Mouse (Mus musculus) hindbrain, embryonic 10.5 days (tissue): ENCODE results near the gene Hist1h2bj. TPM values are rescaled to one million over a fixed set of nuclear protein-coding genes. Genes with fewer than 3 reads are reported as not detected.
"Not testable (repeated sequence)": the region's sequence is repeated elsewhere in the genome, so short reads cannot be mapped to it uniquely, and the experiment has no call there.

Experiments
- DNase-seq: peaks from one replicate; pipeline ENCODE4 v3.0.0-alpha.2; 2017; ENCODE audit warnings: low spot score
- H3K27ac ChIP-seq: fragments of 300-500 bp; sonication (generic); 2 replicates; pipeline ENCODE4 v1.5.1; 2016; ENCODE audit warnings: mild to moderate bottlenecking, moderate library complexity
- H3K27me3 ChIP-seq: fragments of 300-500 bp; sonication (generic); 2 replicates; pipeline ENCODE4 v1.6.1; 2016; ENCODE audit warnings: mild to moderate bottlenecking; ENCODE audit not compliant: poor library complexity, insufficient read depth, severe bottlenecking
- H3K36me3 ChIP-seq: fragments of 300-500 bp; sonication (generic); 2 replicates; pipeline ENCODE4 v1.6.1; 2016; ENCODE audit warnings: mild to moderate bottlenecking, moderate library complexity
- H3K4me1 ChIP-seq: fragments of 300-500 bp; sonication (generic); replicated peaks from 2 replicates; pipeline ENCODE4 v1.6.1; 2016; ENCODE audit warnings: mild to moderate bottlenecking
- H3K4me3 ChIP-seq: fragments of 300-500 bp; sonication (generic); 2 replicates; pipeline ENCODE4 v1.5.1; 2016; ENCODE audit warnings: mild to moderate bottlenecking, moderate library complexity
- H3K9me3 ChIP-seq: fragments of 300-500 bp; sonication (generic); 2 replicates; pipeline ENCODE4 v1.6.1; 2016; ENCODE audit warnings: mild to moderate bottlenecking, moderate library complexity
- WGBS: fragments of 180-500 bp; shearing (Covaris S2); methylation state at CpG from one replicate; pipeline ENCODE4 v1.1.7; 2016; 5-methylcytosine and 5-hydroxymethylcytosine counted together
- polyA plus RNA-seq: library from polyadenylated mRNA; unstranded; fragments of >200 nt; fragmentation: Nextera tagmentation; extraction: Ambion mirVana; gene quantifications from 2 replicates; pipeline ENCODE4 v1.2.1, GENCODE M21; 2016

Gene Hist1h2bj
- polyA plus RNA-seq, 1 experiment from 2014 or later: 15.5 TPM

DNA sequence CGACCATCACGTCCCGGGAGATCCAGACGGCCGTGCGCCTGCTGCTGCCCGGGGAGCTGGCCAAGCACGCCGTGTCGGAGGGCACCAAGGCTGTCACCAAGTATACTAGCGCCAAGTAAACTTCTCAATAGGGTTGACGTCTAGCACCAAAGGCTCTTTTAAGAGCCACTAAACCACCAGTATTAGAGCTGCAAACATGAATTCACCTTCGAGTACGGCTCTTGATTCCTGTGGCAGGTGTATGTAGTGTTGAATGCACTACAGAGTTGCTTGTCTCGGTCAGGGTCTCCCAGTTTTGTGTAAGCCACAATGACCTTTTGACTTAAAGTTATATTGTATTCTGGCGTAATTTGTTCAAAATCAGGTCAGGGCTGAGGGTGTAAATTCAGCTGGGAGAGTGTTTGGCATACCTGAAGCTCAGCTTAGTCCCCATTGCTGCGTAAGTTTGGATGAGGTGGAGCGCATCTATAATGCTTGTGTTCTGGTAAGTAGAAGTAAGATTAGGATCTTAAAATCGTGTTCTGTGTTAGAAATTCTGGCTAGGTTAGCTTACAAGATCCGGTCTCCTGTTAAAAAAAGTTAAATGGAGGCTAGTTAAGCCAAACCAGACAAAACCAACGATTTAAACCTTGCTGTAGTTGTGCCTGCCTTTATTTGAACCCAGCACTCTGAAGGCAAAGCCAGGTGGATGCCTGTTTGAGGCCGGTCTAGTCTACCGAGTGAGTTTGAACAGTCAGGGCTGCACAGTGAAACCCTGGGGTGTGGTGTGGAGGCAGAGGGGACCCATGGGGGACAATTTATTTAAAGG, 6.7 kb upstream of the Hist1h2bj start:
- Histone ChIP-seq H3K27ac (peak overlapping the region; percentile 94), H3K27me3 (no peaks in the 10 kb centered on the region), H3K4me1 (peaks cover 37% of the 10 kb centered on the region), H3K4me3 (peak overlapping the region; percentile 56), H3K36me3 (no peaks in the 10 kb centered on the region), H3K9me3 (no peaks in the 10 kb centered on the region)
- DNase-seq: peak; percentile 51
- whole genome bisulfite sequencing: 3% methylated on average over 22 of the region's 23 CpGs

DNA sequence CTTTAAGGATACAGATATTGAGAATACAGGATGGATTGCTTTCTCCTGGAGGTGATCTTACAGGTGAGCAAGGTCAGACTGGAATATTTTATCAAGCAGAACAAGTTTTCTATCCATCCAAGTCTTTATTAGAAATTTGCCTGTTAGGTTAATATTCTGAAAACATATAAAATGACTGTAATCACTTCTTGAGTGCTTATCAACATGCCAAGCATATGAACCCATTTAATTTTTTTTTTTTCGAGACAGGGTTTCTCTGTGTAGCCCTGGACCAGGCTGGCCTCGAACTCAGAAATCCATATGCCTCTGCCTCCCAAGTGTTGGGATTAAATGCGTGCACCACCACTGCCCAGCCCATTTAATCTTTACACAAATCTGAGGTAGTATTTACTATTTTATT, 6.0 kb upstream of the Hist1h2bj start:
- no peaks in the 10 kb centered on the region for H3K36me3 ChIP-seq
- no peaks in the 10 kb centered on the region for H3K9me3 ChIP-seq
- no peaks in the 10 kb centered on the region for H3K27me3 ChIP-seq
- H3K4me3 ChIP-seq: peak overlapping the region; percentile 56
- DNase-seq: no peak
- H3K27ac ChIP-seq: peak overlapping the region; percentile 94
- H3K4me1 ChIP-seq: peaks cover 43% of the 10 kb centered on the region
- 64% methylated on average over 3 of the region's 3 CpGs for WGBS

DNA sequence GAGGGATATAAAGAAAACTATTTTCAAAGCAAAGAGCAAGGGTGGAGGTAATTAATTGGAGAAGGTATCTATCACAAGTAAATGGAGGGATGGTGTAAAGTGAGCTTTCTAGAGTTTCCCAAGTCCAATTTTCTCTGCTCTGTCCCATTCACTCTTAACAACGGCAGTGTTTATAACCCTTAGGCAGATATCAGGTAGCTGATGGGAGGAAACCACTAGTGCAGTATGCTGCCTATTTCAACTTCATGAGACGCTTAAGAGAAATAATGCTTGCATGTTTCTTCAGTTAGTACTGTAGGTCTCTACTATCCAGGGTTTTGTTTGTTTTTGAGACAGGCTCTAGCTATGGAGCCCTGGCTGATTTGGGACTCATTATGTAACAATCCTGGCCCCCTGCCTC, 5.6 kb upstream of the Hist1h2bj start:
- Histone ChIP-seq H3K4me1 (peaks cover 47% of the 10 kb centered on the region), H3K36me3 (no peaks in the 10 kb centered on the region), H3K27me3 (no peaks in the 10 kb centered on the region), H3K9me3 (no peaks in the 10 kb centered on the region), H3K27ac (peak overlapping the region; percentile 94), H3K4me3 (peak overlapping the region; percentile 56; the same call in 1 of the 2 replicates)
- whole genome bisulfite sequencing: 81% methylated on average over 2 of the region's 2 CpGs
- no peak for DNase-seq

DNA sequence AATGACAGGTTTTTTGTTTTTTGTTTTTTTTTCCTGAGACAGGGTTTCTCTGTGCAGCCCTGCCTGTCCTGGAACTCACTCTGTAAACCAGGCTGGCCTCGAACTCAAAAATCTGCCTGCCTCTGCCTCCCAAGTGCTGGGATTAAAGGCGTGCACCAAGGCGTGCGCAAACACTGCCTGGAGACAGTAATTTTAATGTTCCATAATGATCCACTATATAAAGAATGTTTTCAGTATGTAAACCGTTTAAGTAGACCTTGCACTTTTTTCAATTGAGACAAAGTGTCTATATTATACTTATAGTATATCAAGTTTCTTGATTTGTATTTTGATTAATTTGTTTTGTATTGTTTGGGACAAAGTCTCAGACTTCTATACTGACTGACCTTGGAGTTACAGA, 3.6 kb upstream of the Hist1h2bj start:
- 63% methylated on average over 5 of the region's 5 CpGs for WGBS
- no peak for DNase-seq
- Histone ChIP-seq H3K36me3 (no peaks in the 10 kb centered on the region), H3K9me3 (no peaks in the 10 kb centered on the region), H3K4me3 (peak overlapping the region; percentile 57; the same call in 1 of the 2 replicates), H3K27ac (peak overlapping the region; percentile 94), H3K4me1 (peaks cover 45% of the 10 kb centered on the region), H3K27me3 (no peaks in the 10 kb centered on the region)

GRCm38 (mm10) chr13:22039951-22040463, 3.0 kb upstream of the Hist1h2bj start:
- no peaks in the 10 kb centered on the region for H3K36me3 ChIP-seq
- 10% methylated on average over 2 of the region's 2 CpGs for WGBS
- H3K27me3 ChIP-seq: no peaks in the 10 kb centered on the region
- peak overlapping the region; percentile 94 for H3K27ac ChIP-seq
- no peaks in the 10 kb centered on the region for H3K9me3 ChIP-seq
- H3K4me3 ChIP-seq: peak overlapping the region; percentile 57
- peaks cover 44% of the 10 kb centered on the region for H3K4me1 ChIP-seq
- no peak for DNase-seq

DNA sequence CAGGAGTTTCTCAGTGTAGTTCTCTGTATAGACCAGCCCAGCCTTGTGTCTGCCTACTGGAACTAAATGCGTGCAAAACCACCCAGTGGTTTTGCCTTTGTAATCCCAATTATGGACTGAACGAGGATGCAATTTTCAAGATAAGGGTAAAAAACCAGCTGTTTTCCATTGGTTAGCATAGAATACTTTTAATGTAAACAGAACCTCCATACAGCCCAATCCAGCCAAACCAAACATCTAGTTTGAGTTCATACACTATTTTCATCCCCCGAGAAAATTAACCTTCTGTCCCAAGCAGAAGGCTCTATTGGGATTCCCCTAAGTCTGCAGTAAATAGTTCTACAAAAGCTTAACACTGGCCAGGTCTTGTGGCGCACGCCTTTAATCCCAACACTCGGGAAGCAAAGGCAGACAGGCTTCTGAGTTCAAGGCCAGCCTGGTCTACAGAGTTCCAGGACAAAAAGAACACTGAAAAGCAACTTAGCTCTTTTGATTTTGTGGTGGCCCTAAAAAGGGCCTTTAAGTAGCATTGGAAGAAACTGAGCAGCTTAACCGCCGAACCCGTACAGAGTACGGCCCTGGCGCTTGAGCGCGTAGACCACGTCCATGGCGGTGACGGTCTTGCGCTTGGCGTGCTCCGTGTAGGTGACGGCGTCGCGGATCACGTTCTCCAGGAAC, 2.4 kb upstream of the Hist1h2bj start:
- under 1% methylated on average over 24 of the region's 24 CpGs for WGBS
- Histone ChIP-seq H3K4me1 (peaks cover 46% of the 10 kb centered on the region), H3K36me3 (no peaks in the 10 kb centered on the region), H3K9me3 (no peaks in the 10 kb centered on the region), H3K27ac (peak overlapping the region; percentile 94), H3K4me3 (peak overlapping the region; percentile 57), H3K27me3 (no peaks in the 10 kb centered on the region)
- DNase-seq: peak; percentile 63

- not testable (repeated sequence) for H3K36me3 ChIP-seq, H3K27me3 ChIP-seq, H3K9me3 ChIP-seq
- Histone ChIP-seq H3K4me1 (peaks cover 45% of the 10 kb centered on the region), H3K27ac (peak within 1 kb of the TSS; percentile 94), H3K4me3 (peak within 1 kb of the TSS; percentile 57)
- peak; percentile 95 for DNase-seq
- under 1% methylated on average over 27 of the region's 27 CpGs for WGBS
Measured at GRCm38 (mm10) chr13:22041142-22041536, 1.9 kb upstream of the Hist1h2bj start, which contains the start of gene Hist1h4i. Gene Hist1h4i, minus strand, starts transcription at chr13:22041362.

DNA sequence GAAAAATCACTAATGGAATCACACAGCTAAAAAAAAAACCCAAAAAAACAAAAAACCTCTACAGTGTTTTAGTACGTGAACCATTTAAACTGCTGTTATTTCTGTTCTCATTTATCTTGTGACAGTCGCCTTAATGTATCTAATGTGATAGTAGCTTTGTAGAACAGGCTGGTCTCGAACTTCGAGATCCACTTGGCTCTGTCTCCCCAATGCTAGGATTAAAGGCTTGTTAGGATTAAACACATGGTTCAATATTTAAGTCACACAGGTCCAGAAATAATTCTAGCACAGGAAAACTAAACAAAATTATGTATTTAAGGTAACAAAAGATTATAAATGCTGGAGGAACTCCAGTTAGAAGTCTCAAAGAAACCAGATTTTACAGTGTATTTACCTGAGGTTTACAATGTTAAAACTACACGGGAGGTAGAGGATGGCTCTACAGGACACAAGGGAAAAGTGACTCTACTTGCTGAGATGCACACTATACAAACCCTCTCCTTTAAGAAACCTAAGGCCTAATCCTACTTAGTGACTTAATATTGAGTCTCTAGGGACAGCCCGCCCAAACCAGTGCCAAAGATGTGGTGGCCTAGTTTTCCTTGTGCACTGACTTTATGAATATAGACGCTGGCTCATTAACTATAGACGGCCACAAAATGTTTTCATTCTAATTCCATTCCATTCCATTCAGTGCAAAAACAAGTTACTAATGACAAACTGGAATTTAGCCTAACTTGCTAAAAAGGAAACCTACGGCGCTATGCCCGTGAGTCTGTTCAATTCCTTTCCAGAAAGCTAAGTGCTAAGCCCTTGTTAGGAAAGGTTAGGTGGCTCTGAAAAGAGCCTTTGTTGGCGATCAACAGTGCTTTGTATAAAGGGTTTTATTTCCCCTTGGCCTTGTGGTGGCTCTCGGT, 1.1 kb upstream of the Hist1h2bj start:
- Histone ChIP-seq H3K27me3 (no peaks in the 10 kb centered on the region), H3K27ac (peak overlapping the region; percentile 94), H3K4me3 (peak overlapping the region; percentile 57), H3K36me3 (no peaks in the 10 kb centered on the region), H3K9me3 (no peaks in the 10 kb centered on the region), H3K4me1 (peaks cover 37% of the 10 kb centered on the region)
- peak; percentile 31 for DNase-seq
- WGBS: 3% methylated on average over 13 of the region's 13 CpGs

DNA sequence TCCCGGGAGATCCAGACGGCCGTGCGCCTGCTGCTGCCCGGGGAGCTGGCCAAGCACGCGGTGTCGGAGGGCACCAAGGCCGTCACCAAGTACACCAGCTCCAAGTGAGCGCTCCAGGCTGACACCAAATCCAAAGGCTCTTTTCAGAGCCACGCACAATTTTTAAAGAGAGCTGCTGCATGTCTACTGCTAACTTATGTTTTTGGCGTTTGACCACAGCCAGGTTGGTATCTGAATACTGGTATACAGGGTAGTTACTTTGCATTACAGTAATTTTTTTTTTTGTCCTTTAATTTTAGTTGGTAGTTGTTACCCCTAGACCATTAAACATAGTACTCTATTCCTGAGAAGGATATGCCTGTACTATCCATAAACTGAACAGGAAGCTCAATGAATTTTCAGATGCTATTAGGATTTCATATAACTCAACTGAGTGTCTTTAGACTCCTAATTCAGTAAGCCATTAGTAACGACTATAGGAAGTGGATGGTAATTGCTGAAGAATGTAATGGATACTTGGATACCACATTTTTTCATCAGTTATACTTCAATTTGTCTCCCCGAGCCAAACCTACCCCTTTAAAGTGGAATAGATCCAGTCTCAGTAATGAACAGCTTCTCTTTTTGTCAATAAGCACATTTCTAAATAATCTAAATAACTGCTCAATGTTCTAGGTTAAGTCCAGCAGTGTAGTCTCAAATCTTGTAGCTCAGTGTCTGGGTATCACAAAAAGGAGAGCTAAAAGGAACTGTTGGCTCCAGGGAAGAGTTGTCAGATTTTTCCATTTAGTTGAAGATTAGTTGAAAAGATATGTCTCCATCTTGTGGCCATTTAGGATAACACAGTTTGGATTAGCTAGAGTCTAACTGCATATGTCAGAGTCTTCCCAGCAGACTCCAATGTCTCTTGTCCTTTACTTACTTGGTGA, 753 bp downstream of the Hist1h2bj start:
- Histone ChIP-seq H3K36me3 (no peaks in the 10 kb centered on the region), H3K27ac (peak overlapping the region; percentile 85), H3K27me3 (no peaks in the 10 kb centered on the region), H3K9me3 (no peaks in the 10 kb centered on the region), H3K4me3 (peak overlapping the region; percentile 54), H3K4me1 (peaks cover 34% of the 10 kb centered on the region)
- 2% methylated on average over 14 of the region's 14 CpGs for WGBS
- DNase-seq: peak; percentile 32

GRCm38 (mm10) chr13:22044432-22045155, 1.6 kb downstream of the Hist1h2bj start:
- Histone ChIP-seq H3K27me3 (no peaks in the 10 kb centered on the region), H3K36me3 (no peaks in the 10 kb centered on the region), H3K27ac (no peak overlapping the region; the same call in 1 of the 2 replicates), H3K9me3 (no peaks in the 10 kb centered on the region), H3K4me1 (peaks cover 35% of the 10 kb centered on the region), H3K4me3 (peak overlapping the region; percentile 54)
- WGBS: 87% methylated on average over 6 of the region's 6 CpGs
- DNase-seq: no peak

DNA sequence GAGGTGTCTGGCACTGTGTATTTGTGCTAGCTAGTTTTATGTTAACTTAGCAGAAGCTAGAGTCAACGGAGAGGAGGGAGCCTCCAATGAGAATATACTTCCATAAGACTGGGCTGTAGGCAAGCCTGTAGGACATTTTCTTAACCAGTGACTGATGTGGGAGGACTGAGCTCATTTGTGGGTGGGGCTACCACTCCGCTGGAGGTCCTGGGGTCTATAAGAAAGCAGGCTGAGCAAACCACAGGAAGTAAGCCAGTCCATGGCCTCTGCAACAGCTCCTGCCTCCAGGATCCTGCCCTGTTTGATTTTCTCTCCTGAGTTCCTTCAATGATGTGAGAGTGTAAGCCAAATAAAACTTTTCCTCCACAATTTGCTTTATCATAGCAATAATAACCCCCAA, 2.3 kb downstream of the Hist1h2bj start:
- no peak for DNase-seq
- Histone ChIP-seq H3K4me3 (no peak overlapping the region), H3K9me3 (no peaks in the 10 kb centered on the region), H3K36me3 (no peaks in the 10 kb centered on the region), H3K27ac (no peak overlapping the region), H3K4me1 (peaks cover 34% of the 10 kb centered on the region), H3K27me3 (no peaks in the 10 kb centered on the region)
- WGBS: 69% methylated on average over 2 of the region's 2 CpGs
